Mouse (Mus musculus) heart, postnatal 0 days (tissue): ENCODE data around the gene Ciita. TPM values are rescaled to one million over a fixed set of nuclear protein-coding genes. Genes with fewer than 3 reads are reported as not detected.

Experiments
- ATAC-seq: fragments of 200-750 bp; cut with Nextera tagmentation; 2 replicates; pipeline ENCODE4 v1.8.0; 2017; ENCODE audit warnings: low read depth, moderate number of reproducible peaks, moderate library complexity; ENCODE audit not compliant: insufficient read depth
- DNase-seq: peaks from one replicate; pipeline ENCODE4 v3.0.0-alpha.2; 2016; ENCODE audit warnings: low spot score
- H3K27ac ChIP-seq: fragments of 300-500 bp; sonication (generic); 2 replicates; pipeline ENCODE4 v1.5.1; 2014; ENCODE audit warnings: low read depth, mild to moderate bottlenecking
- H3K27me3 ChIP-seq: fragments of 300-500 bp; sonication (generic); 2 replicates; pipeline ENCODE4 v1.6.1; 2014; ENCODE audit warnings: low read length, mixed read lengths; ENCODE audit not compliant: control insufficient read depth, insufficient read depth
- H3K36me3 ChIP-seq: fragments of 300-500 bp; sonication (generic); replicated peaks from 2 replicates; pipeline ENCODE4 v1.6.1; 2014; ENCODE audit warnings: low read length, mixed read lengths; ENCODE audit not compliant: control insufficient read depth, insufficient read depth
- H3K4me1 ChIP-seq: fragments of 300-500 bp; sonication (generic); 2 replicates; pipeline ENCODE4 v1.6.1; 2014; ENCODE audit warnings: antibody characterized with exemption; ENCODE audit not compliant: control insufficient read depth, insufficient read depth
- H3K4me2 ChIP-seq: fragments of 300-500 bp; sonication (generic); 2 replicates; pipeline ENCODE4 v1.6.1; 2014; ENCODE audit warnings: low read depth, mild to moderate bottlenecking, low read length, moderate library complexity
- H3K4me3 ChIP-seq: fragments of 300-500 bp; sonication (generic); 2 replicates; pipeline ENCODE4 v1.5.1; 2014; ENCODE audit warnings: low read depth, low read length
- H3K9ac ChIP-seq: fragments of 300-500 bp; sonication (generic); replicated peaks from 2 replicates; pipeline ENCODE4 v1.6.1; 2014; ENCODE audit warnings: low read depth, low read length, mixed read lengths
- H3K9me3 ChIP-seq: fragments of 300-500 bp; sonication (generic); replicated peaks from 2 replicates; pipeline ENCODE4 v1.6.1; 2016; ENCODE audit warnings: low read length; ENCODE audit not compliant: control insufficient read depth
- CTCF ChIP-seq: IDR thresholded peaks from 2 replicates; pipeline ENCODE4 v1.5.1; 2016; ENCODE audit warnings: antibody characterized with exemption, control low read depth, low read depth
- EP300 ChIP-seq: IDR thresholded peaks from 2 replicates; pipeline ENCODE4 v1.6.1; 2016; ENCODE audit warnings: antibody characterized with exemption, low read depth
- whole genome bisulfite sequencing: fragments of 180-500 bp; shearing (Covaris S2); extraction: QIAGEN DNeasy Blood & Tissue Kit; methylation state at CpG from one replicate; pipeline ENCODE4 v1.1.7; 2014; 5-methylcytosine and 5-hydroxymethylcytosine counted together
- polyA plus RNA-seq: library from polyadenylated mRNA; unstranded; fragments of >200 nt; fragmentation: Nextera tagmentation; extraction: Ambion mirVana; gene quantifications from 2 replicates; pipeline ENCODE4 v1.2.1, GENCODE M21; 2015
- total RNA-seq: library from RNA; depleted of rRNA; stranded (reverse); fragments of >200 nt; gene quantifications from 2 replicates; pipeline ENCODE4 v1.2.3, GENCODE M21; 2014; ENCODE audit warnings: low replicate concordance

Ciita gene
- total and polyA plus RNA-seq, 2 experiments from 2014 or later: 0.08 TPM; not detected in 1

DNA sequence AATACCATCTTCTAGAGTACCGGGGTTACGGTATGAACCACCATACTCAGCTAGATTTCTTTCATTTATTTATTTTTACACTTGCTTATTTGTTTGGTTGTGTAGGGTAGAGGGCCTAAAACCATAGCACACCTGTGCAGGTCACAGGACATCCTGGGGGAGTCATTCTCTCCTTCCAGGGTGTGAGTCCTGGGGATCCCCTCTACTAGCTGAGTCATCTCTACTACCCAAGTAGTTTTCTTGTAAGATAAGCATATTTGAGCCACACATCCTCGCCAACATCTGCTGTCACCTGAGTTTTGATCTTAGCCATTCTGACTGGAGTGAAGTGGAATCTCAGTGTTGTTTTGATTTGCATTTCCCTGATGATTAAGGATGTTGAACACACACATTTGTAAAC lies 12.7 kb downstream of the Ciita start:
- 68% methylated on average over 3 of the region's 3 CpGs for WGBS
- Histone ChIP-seq H3K4me3 (no peak overlapping the region), H3K4me1 (no peaks in the 10 kb centered on the region), H3K4me2 (no peak overlapping the region), H3K36me3 (no peaks in the 10 kb centered on the region), H3K27me3 (peaks cover 33% of the 10 kb centered on the region), H3K9me3 (no peaks in the 10 kb centered on the region), H3K9ac (no peak overlapping the region), H3K27ac (no peak overlapping the region)
- TF ChIP-seq EP300: no peak
- no peak for TF ChIP-seq CTCF
- DNase-seq: no peak
- no peak for ATAC-seq

DNA sequence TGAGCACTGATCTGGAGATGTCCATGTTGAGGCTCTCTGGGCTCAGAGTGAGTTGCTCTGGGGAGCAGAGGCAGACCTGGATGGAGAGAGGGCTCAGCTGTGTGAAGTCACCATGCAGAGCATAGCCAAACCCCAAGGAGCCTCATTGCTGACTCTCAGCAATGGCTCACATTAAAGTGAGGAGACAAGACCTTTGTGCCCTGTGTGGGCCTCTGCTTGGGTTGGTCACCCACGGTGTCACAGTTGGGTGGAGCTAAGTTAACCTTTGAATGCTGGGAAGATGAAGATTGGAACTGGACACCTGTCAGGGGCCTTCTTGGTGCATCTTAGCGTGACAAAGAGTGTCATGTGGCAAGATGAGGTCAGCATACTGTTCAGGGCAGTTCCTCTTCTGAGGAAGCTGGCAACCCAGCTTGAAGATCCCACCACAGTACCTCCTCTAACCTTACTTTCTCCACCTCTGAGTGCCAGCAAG lies 16.0 kb downstream of the Ciita start:
- H3K4me3 ChIP-seq: no peak overlapping the region
- no peaks in the 10 kb centered on the region for H3K36me3 ChIP-seq
- ATAC-seq: no peak
- H3K9ac ChIP-seq: no peak overlapping the region
- no peak for DNase-seq
- no peak overlapping the region for H3K27ac ChIP-seq
- H3K4me1 ChIP-seq: 0 out of 2 replicates have a peak, but pooled peaks cover 6% of the 10 kb centered on the region
- WGBS: 67% methylated on average over 2 of the region's 2 CpGs
- TF ChIP-seq CTCF (no peak), EP300 (no peak)
- no peak overlapping the region for H3K4me2 ChIP-seq
- H3K9me3 ChIP-seq: no peaks in the 10 kb centered on the region
- H3K27me3 ChIP-seq: peaks cover 8% of the 10 kb centered on the region; the same call in 1 of the 2 replicates

DNA sequence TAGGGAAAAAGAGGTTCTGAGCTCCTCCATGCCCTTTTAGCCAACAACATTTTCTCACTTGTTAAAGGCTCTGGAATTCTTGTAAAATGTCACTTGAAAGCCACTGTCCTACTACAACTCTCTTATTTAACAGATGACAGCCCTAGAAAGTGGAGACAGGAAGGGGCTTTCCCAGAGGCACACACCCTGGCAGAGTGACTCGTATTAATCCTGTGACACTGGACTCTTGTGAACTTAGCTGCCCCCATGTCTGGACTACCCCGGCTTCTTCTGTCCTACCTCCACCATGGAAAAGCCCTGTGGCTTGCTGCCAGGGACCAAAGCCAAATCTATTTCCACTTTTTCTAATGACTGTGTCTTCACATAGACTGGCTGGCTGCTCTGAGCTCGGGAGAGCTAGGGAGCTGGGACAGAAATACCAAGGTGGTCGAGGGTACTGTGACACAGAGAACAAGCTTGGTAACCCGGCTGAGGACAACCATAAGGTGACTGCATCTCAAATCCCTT lies 18.3 kb downstream of the Ciita start:
- Histone ChIP-seq H3K27me3 (0 out of 2 replicates have a peak, but pooled peaks cover 12% of the 10 kb centered on the region), H3K9me3 (no peaks in the 10 kb centered on the region), H3K4me3 (no peak overlapping the region), H3K4me2 (no peak overlapping the region), H3K27ac (no peak overlapping the region), H3K4me1 (0 out of 2 replicates have a peak, but pooled peaks cover 6% of the 10 kb centered on the region), H3K36me3 (no peaks in the 10 kb centered on the region), H3K9ac (no peak overlapping the region)
- TF ChIP-seq EP300 (no peak), CTCF (no peak)
- no peak for ATAC-seq
- WGBS: 26% methylated on average over 5 of the region's 5 CpGs
- no peak for DNase-seq

DNA sequence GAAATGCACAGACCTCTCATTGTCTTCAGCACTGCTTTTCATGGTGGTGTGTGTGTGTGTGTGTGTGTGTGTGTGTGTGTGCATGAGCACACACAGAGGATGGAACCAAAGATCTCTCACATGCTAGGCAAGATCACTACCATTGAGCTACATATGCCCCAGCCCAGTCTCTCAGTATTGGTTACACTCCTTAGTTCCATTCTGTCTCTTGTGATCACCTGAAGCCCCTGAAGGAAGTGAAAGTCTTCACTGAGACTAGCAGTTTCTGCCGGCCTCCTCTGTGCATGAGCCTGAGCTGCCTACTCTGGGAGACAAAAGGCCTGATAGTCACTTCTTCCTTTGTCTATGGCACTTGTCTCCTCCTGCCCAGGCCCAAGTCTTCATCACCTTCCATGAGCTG lies 19.3 kb downstream of the Ciita start:
- ATAC-seq: no peak

DNA sequence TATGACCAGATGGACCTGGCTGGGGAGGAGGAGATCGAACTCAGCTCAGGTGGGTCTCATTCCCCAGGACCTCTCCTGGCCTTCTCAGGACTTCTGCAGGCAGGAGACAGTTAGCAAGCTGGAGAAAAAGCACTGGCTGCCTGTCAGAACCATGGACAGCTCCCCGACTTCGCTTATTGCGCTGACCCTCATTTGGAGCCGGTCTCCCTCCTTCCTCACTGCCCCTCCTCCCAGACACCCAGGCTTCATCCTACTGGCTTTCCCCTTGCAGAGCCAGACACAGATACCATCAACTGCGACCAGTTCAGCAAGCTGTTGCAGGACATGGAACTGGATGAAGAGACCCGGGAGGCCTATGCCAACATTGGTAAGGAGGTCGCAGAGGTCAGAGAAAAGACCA lies 22.0 kb downstream of the Ciita start:
- Histone ChIP-seq H3K4me2 (no peak overlapping the region), H3K9ac (no peak overlapping the region), H3K36me3 (no peaks in the 10 kb centered on the region), H3K4me1 (0 out of 2 replicates have a peak, but pooled peaks cover 6% of the 10 kb centered on the region), H3K27ac (no peak overlapping the region), H3K27me3 (0 out of 2 replicates have a peak, but pooled peaks cover 9% of the 10 kb centered on the region), H3K4me3 (no peak overlapping the region), H3K9me3 (no peaks in the 10 kb centered on the region)
- TF ChIP-seq CTCF: no peak
- peak; percentile 24 for DNase-seq
- 10% methylated on average over 8 of the region's 8 CpGs for WGBS
- peak; percentile 47; the same call in 1 of the 2 replicates for ATAC-seq

More for the DNA sequence above, 19.3 kb downstream of the Ciita start:
- H3K27me3 ChIP-seq: 0 out of 2 replicates have a peak, but pooled peaks cover 9% of the 10 kb centered on the region
- 0 out of 2 replicates have a peak, but pooled peaks cover 6% of the 10 kb centered on the region for H3K4me1 ChIP-seq
- WGBS: 39% methylated on average over 1 of the region's 1 CpGs
- H3K9me3 ChIP-seq: no peaks in the 10 kb centered on the region
- no peak overlapping the region for H3K4me2 ChIP-seq
- H3K36me3 ChIP-seq: no peaks in the 10 kb centered on the region
- H3K9ac ChIP-seq: no peak overlapping the region
- DNase-seq: no peak
- H3K27ac ChIP-seq: no peak overlapping the region
- H3K4me3 ChIP-seq: no peak overlapping the region
- TF ChIP-seq CTCF (no peak), EP300 (no peak)

DNA sequence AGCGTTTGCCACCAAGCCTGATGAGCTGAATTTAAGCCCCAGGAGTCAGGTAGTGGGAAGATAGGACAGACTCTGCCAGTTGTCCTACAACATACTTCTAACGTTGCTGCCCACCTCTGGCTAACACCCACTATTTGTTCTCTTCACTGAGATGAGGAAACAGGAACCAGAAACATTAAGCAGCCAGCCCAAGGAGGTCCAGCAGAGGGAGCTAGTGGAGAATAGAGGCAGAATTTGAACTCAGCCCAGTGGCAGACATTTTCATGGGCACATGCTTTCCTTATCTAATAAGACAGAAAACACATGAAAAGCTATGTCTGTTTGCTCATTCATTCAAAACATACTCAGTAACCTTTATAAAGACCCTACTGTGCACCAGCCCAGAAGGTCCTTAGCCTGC lies 23.2 kb downstream of the Ciita start:
- H3K27me3 ChIP-seq: 0 out of 2 replicates have a peak, but pooled peaks cover 9% of the 10 kb centered on the region
- no peak overlapping the region for H3K4me2 ChIP-seq
- no peak for DNase-seq
- 0 out of 2 replicates have a peak, but pooled peaks cover 4% of the 10 kb centered on the region for H3K4me1 ChIP-seq
- H3K36me3 ChIP-seq: no peaks in the 10 kb centered on the region
- H3K9me3 ChIP-seq: no peaks in the 10 kb centered on the region
- no peak overlapping the region for H3K9ac ChIP-seq
- no peak overlapping the region for H3K4me3 ChIP-seq
- TF ChIP-seq EP300 (no peak), CTCF (no peak)
- ATAC-seq: no peak
- WGBS: 60% methylated on average over 2 of the region's 2 CpGs
- no peak overlapping the region for H3K27ac ChIP-seq
